8 mouse cellular contexts compared by ENCODE assay signal in genomic region chr3:148986296-148986893, GRCm38 (mm10). TPM values are rescaled to one million over a fixed set of nuclear protein-coding genes. Genes with fewer than 3 reads are reported as not detected.
DNase-seq lines count a peak whose midpoint lies in the region; ATAC-seq and TF ChIP-seq lines count a peak whose summit lies in the region.

No protein-coding gene starts in this region.

- peak overlapping the region; percentile 84 for H3K4me3 ChIP-seq in lung, adult 2 months (replicated peaks; ENCODE audit: extremely low read depth, low read depth, low read length)
- peak overlapping the region; percentile 98 for H3K4me3 ChIP-seq in forebrain, embryonic 10.5 days
- H3K4me3 ChIP-seq in limb, embryonic 10.5 days: peak overlapping the region; percentile 97
- peak overlapping the region; percentile 93 for H3K4me3 ChIP-seq in neural tube, embryonic 14.5 days (ENCODE audit: low read depth, low read length)

- 32% methylated on average over 17 of the region's 17 CpGs for WGBS in lung, adult 2 months
- WGBS in forebrain, embryonic 10.5 days: under 1% methylated on average over 17 of the region's 17 CpGs
- under 1% methylated on average over 17 of the region's 17 CpGs for WGBS in limb, embryonic 10.5 days
- 3% methylated on average over 17 of the region's 17 CpGs for WGBS in neural tube, embryonic 14.5 days

- H3K27me3 ChIP-seq in forebrain, embryonic 10.5 days (ENCODE audit: poor library complexity, severe bottlenecking): no peaks in the 10 kb centered on the region
- no peaks in the 10 kb centered on the region for H3K27me3 ChIP-seq in limb, embryonic 10.5 days (ENCODE audit: low read depth, poor library complexity, severe bottlenecking)
- H3K27me3 ChIP-seq in neural tube, embryonic 14.5 days (ENCODE audit: control insufficient read depth, insufficient read depth, low read length): no peaks in the 10 kb centered on the region

- no peaks in the 10 kb centered on the region for H3K9me3 ChIP-seq in forebrain, embryonic 10.5 days
- H3K9me3 ChIP-seq in limb, embryonic 10.5 days (replicated peaks): no peaks in the 10 kb centered on the region
- no peaks in the 10 kb centered on the region for H3K9me3 ChIP-seq in neural tube, embryonic 14.5 days (ENCODE audit: control insufficient read depth, low read length)

- peak overlapping the region; percentile 98 for H3K9ac ChIP-seq in neural tube, embryonic 14.5 days (replicated peaks; ENCODE audit: low read depth, low read length)

- peak overlapping the region; percentile 100 for H3K27ac ChIP-seq in forebrain, embryonic 10.5 days
- H3K27ac ChIP-seq in limb, embryonic 10.5 days: peak overlapping the region; percentile 99
- peak overlapping the region; percentile 99 for H3K27ac ChIP-seq in neural tube, embryonic 14.5 days (ENCODE audit: low read depth, low read length)

- DNase-seq in lung, adult 2 months: no peak
- DNase-seq in lung, postnatal 10 days: no peak
- DNase-seq in forebrain, embryonic 10.5 days (ENCODE audit: extremely low spot score, low spot score): peak; percentile 70
- no peak for DNase-seq in limb, embryonic 10.5 days (ENCODE audit: low spot score)
- DNase-seq in right cerebral cortex, postnatal 25 days: no peak
- DNase-seq in left cerebral cortex, adult 8-10 months (ENCODE audit: low spot score in 2 of 2): no peak
- no peak for DNase-seq in gastrocnemius, postnatal 4 days (ENCODE audit: low spot score in 2 of 2)

- H3K4me2 ChIP-seq in neural tube, embryonic 14.5 days (ENCODE audit: low read depth, low read length): peak overlapping the region; percentile 78

- H3K4me1 ChIP-seq in lung, adult 2 months (ENCODE audit: control insufficient read depth, insufficient read depth, low read length): peaks cover 11% of the 10 kb centered on the region
- H3K4me1 ChIP-seq in forebrain, embryonic 10.5 days: peaks cover 70% of the 10 kb centered on the region
- H3K4me1 ChIP-seq in limb, embryonic 10.5 days: peaks cover 58% of the 10 kb centered on the region
- H3K4me1 ChIP-seq in neural tube, embryonic 14.5 days (ENCODE audit: control insufficient read depth, insufficient read depth, low read length): peaks cover 23% of the 10 kb centered on the region; the same call in 1 of the 2 replicates

- no peak for TF ChIP-seq CTCF in lung, adult 2 months (IDR thresholded peaks at IDR 0.05; ENCODE audit: insufficient read depth, low read length)

- ATAC-seq in neural tube, embryonic 14.5 days (ENCODE audit: low read depth): no peak

- no peaks in the 10 kb centered on the region for H3K36me3 ChIP-seq in forebrain, embryonic 10.5 days (replicated peaks)
- H3K36me3 ChIP-seq in limb, embryonic 10.5 days: no peaks in the 10 kb centered on the region
- H3K36me3 ChIP-seq in neural tube, embryonic 14.5 days (ENCODE audit: control insufficient read depth, insufficient read depth, low read length): no peaks in the 10 kb centered on the region

- TF ChIP-seq POLR2A in lung, adult 2 months (IDR thresholded peaks at IDR 0.05; ENCODE audit: borderline replicate concordance, extremely low read depth, low read depth, low read length): no peak

RNA-seq across cellular contexts. Expression of gene Adgrl2, which starts 4.0 kb away (rescaled TPM):
- 92.7 and 94.3 TPM in 2 replicates for polyA plus RNA-seq in lung, adult 2 months (2012; rRNA removed)
- 78.1 and 81.6 TPM in 2 replicates for polyA plus RNA-seq in forebrain, embryonic 10.5 days (2016; fragmentation: Nextera tagmentation; extraction: Ambion mirVana)
- 79.2 and 81.2 TPM in 2 replicates for polyA plus RNA-seq in limb, embryonic 10.5 days (2016; fragmentation: Nextera tagmentation; extraction: Ambion mirVana)
- polyA plus RNA-seq in neural tube, embryonic 14.5 days (2014; fragmentation: Nextera tagmentation; extraction: Ambion mirVana): 242 and 243 TPM in 2 replicates
- total RNA-seq in left cerebral cortex, adult 8-10 months (2022): 100 to 1,000 TPM in 3 of 4 experiments, 10 to 100 TPM in 1; 98.0 to 109 (median 107) TPM
- total RNA-seq in gastrocnemius, postnatal 4 days (2021): 100 to 1,000 TPM in 1 of 2 experiments, 10 to 100 TPM in 1; 89.2 to 101 TPM
